In the genomic region with DNA sequence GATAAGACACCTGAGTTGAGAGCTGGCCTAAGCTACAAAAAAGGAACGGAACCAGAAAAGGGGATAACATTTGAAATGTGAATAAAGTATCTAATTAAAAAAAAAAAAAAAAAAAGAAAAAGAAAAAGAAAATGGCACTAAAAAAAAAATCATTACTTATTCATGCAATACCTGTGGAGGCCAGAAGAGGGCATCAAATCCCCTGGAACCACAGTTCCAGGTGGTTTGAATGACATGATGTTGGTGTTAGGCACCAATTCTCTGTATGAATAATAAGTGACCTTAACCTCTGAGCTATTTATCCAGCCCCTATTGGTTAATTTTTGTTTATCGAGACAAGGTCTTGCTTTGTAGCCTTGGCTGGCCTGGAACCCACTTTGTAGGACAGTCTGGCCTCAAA, we compare ENCODE assay signal across 20 mouse cellular contexts. TPM values are rescaled to one million over a fixed set of nuclear protein-coding genes. Genes with fewer than 3 reads are reported as not detected.
A peak's percentile ranks its signal among the peaks of the same experiment; 100 is the strongest.
DNase-seq lines count a peak whose midpoint lies in the region; ATAC-seq and TF ChIP-seq lines count a peak whose summit lies in the region.
"Had no signal": no experiment of that assay in that cellular context is flagged by ENCODE, and none has a peak within 500 bp of the region (broad histone marks: within the 10 kb centered on the region; RNA-seq: fewer than 3 reads in every experiment).

No protein-coding gene starts in this region.

- WGBS in midbrain, postnatal 0 days: 82% methylated on average over 2 of the region's 2 CpGs
- WGBS in midbrain, embryonic 15.5 days: 74% methylated on average over 2 of the region's 2 CpGs

- H3K36me3 ChIP-seq in midbrain, postnatal 0 days (ENCODE audit: insufficient read depth, low read length): no peaks in the 10 kb centered on the region
- no peaks in the 10 kb centered on the region for H3K36me3 ChIP-seq in midbrain, embryonic 15.5 days (replicated peaks)
- H3K36me3 ChIP-seq in splenic B cell, adult 2 months (ENCODE audit: control insufficient read depth, insufficient read depth, low read length, poor library complexity, severe bottlenecking): no peaks in the 10 kb centered on the region
- H3K36me3 ChIP-seq: limb, embryonic 12.5 days; midbrain, embryonic 13.5 days; neural tube, embryonic 13.5 days had no signal

- no peak for ATAC-seq in midbrain, postnatal 0 days (ENCODE audit: low FRiP score)
- no peak for ATAC-seq in midbrain, embryonic 15.5 days (replicated peaks)
- ATAC-seq in megakaryocyte, adult 5-6 weeks (ENCODE audit: poor library complexity, severe bottlenecking): no peak
- no peak for ATAC-seq in inflammation-experienced regulatory T-cells, adult 6 months
- ATAC-seq: hindbrain, embryonic 16.5 days; midbrain, embryonic 13.5 days had no signal

- H3K27me3 ChIP-seq in midbrain, postnatal 0 days (ENCODE audit: insufficient read depth, low read length): no peaks in the 10 kb centered on the region
- no peaks in the 10 kb centered on the region for H3K27me3 ChIP-seq in midbrain, embryonic 15.5 days (replicated peaks)
- H3K27me3 ChIP-seq in splenic B cell, adult 2 months (ENCODE audit: control insufficient read depth, insufficient read depth, low read length, poor library complexity, severe bottlenecking): no peaks in the 10 kb centered on the region
- H3K27me3 ChIP-seq: limb, embryonic 12.5 days; midbrain, embryonic 13.5 days; neural tube, embryonic 13.5 days had no signal

- no peak overlapping the region for H3K4me3 ChIP-seq in midbrain, postnatal 0 days (ENCODE audit: low read depth, low read length)
- no peak overlapping the region for H3K4me3 ChIP-seq in midbrain, embryonic 15.5 days
- H3K4me3 ChIP-seq: limb, embryonic 12.5 days; midbrain, embryonic 13.5 days; neural tube, embryonic 13.5 days had no signal

- no peaks in the 10 kb centered on the region for H3K4me1 ChIP-seq in midbrain, postnatal 0 days (ENCODE audit: insufficient read depth, low read length)
- no peaks in the 10 kb centered on the region for H3K4me1 ChIP-seq in midbrain, embryonic 15.5 days
- H3K4me1 ChIP-seq: limb, embryonic 12.5 days; midbrain, embryonic 13.5 days; neural tube, embryonic 13.5 days had no signal

- peak; percentile 12 for DNase-seq in kidney, adult 9 months
- no peak for DNase-seq in kidney, postnatal 4 days
- DNase-seq in midbrain, postnatal 0 days (ENCODE audit: low spot score): no peak
- DNase-seq in NIH3T3 (ENCODE audit: low read depth): peak; percentile 28
- DNase-seq in splenic B cell, adult 2 months (ENCODE audit: low read depth, low spot score): peak; percentile 15
- DNase-seq: adrenal gland, adult 8-10 months; cerebellum, adult 9-10 months; heart, adult 11 months; heart, postnatal 10 days; kidney, postnatal 25 days; layer of hippocampus, postnatal 36 days; lung, postnatal 10 days had no signal

- H3K27ac ChIP-seq in midbrain, postnatal 0 days (ENCODE audit: low read depth, low read length): no peak overlapping the region
- no peak overlapping the region for H3K27ac ChIP-seq in midbrain, embryonic 15.5 days
- H3K27ac ChIP-seq: limb, embryonic 12.5 days; midbrain, embryonic 13.5 days; neural tube, embryonic 13.5 days had no signal

- no peaks in the 10 kb centered on the region for H3K9me3 ChIP-seq in midbrain, postnatal 0 days (ENCODE audit: low read length)
- H3K9me3 ChIP-seq in midbrain, embryonic 15.5 days: no peaks in the 10 kb centered on the region

- H3K9ac ChIP-seq in midbrain, postnatal 0 days (replicated peaks; ENCODE audit: low read length, poor library complexity, severe bottlenecking): no peak overlapping the region
- H3K9ac ChIP-seq in midbrain, embryonic 15.5 days: no peak overlapping the region
- H3K9ac ChIP-seq: limb, embryonic 12.5 days; midbrain, embryonic 13.5 days; neural tube, embryonic 13.5 days had no signal

- no peak overlapping the region for H3K4me2 ChIP-seq in midbrain, postnatal 0 days (ENCODE audit: low read depth, low read length, poor library complexity, severe bottlenecking)
- H3K4me2 ChIP-seq in midbrain, embryonic 15.5 days: no peak overlapping the region
- H3K4me2 ChIP-seq: limb, embryonic 12.5 days; midbrain, embryonic 13.5 days; neural tube, embryonic 13.5 days had no signal

- TF ChIP-seq CTCF in midbrain, postnatal 0 days (IDR thresholded peaks at IDR 0.05): peak; percentile 13

RNA-seq across cellular contexts. Expression of gene Cyp2b10, which starts 27.6 kb away (rescaled TPM):
- not detected in 2 replicates for total RNA-seq in midbrain, postnatal 0 days (2014; rRNA removed)
- not detected in 2 replicates for polyA plus RNA-seq in midbrain, postnatal 0 days (2015; fragmentation: Nextera tagmentation; extraction: Ambion mirVana)
- polyA plus RNA-seq in midbrain, embryonic 15.5 days (2015; fragmentation: Nextera tagmentation; extraction: Ambion mirVana): not detected in 2 replicates
- not detected in 2 replicates for total RNA-seq in megakaryocyte, adult 5-6 weeks (2015)
- not detected in 2 replicates for total RNA-seq in megakaryocyte, adult 5-6 weeks (2017)
- not detected for polyA plus RNA-seq in inflammation-experienced regulatory T-cells, adult 6 months (2017; shearing (Covaris generic))
- polyA plus RNA-seq: hindbrain, embryonic 16.5 days; limb, embryonic 12.5 days; midbrain, embryonic 13.5 days; neural tube, embryonic 13.5 days; stomach, embryonic 14.5 days had no signal

RNA-seq across cellular contexts. Expression of gene Cyp2s1, which starts 53.1 kb away (rescaled TPM):
- total RNA-seq in midbrain, postnatal 0 days (2014; rRNA removed): 3.0 and 4.8 TPM in 2 replicates
- polyA plus RNA-seq in midbrain, postnatal 0 days (2015; fragmentation: Nextera tagmentation; extraction: Ambion mirVana): 2.5 and 3.4 TPM in 2 replicates
- polyA plus RNA-seq in midbrain, embryonic 15.5 days (2015; fragmentation: Nextera tagmentation; extraction: Ambion mirVana): 1.9 and 2.2 TPM in 2 replicates
- total RNA-seq in megakaryocyte, adult 5-6 weeks (2015): 0.21 TPM in 1 of 2 replicates, not detected in the other
- total RNA-seq in megakaryocyte, adult 5-6 weeks (2017): not detected in 2 replicates
- 1 to 10 TPM; 2.9 to 4.1 (median 3.0) TPM for polyA plus RNA-seq in inflammation-experienced regulatory T-cells, adult 6 months (2017; shearing (Covaris generic))

Comparison
In these comparisons a context has a peak if more than half of its experiments do, and no peak if none do; other contexts are left out.
1. DNase-seq: peak in kidney, adult 9 months (single experiment), NIH3T3 (single experiment) and splenic B cell, adult 2 months (single experiment); none in kidney, postnatal 4 days (0 of 2) and midbrain, postnatal 0 days (single experiment).